24 mouse cellular contexts compared by ENCODE assay signal in genomic region chr2:121723796-121724195, GRCm38 (mm10).
DNase-seq lines count a peak whose midpoint lies in the region; ATAC-seq lines count a peak whose summit lies in the region.
"Had no signal": no experiment of that assay in that cellular context is flagged by ENCODE, and none has a peak within 500 bp of the region (broad histone marks: within the 10 kb centered on the region; RNA-seq: fewer than 3 reads in every experiment).

No protein-coding gene starts in this region.

- WGBS in heart, embryonic 10.5 days = 82% methylated on average over 8 of the region's 8 CpGs
- WGBS in midbrain, embryonic 11.5 days = 86% methylated on average over 8 of the region's 8 CpGs
- WGBS in midbrain, embryonic 13.5 days = 90% methylated on average over 8 of the region's 8 CpGs

- ATAC-seq in frontal cortex, adult (ENCODE audit: low TSS enrichment) = peak; percentile 20; the same call in 1 of the 2 replicates
- no peak for ATAC-seq in midbrain, embryonic 11.5 days (ENCODE audit: low FRiP score)
- no peak for ATAC-seq in midbrain, embryonic 13.5 days
- ATAC-seq: activated CD4-positive, CD25-positive, alpha-beta regulatory T cell, adult 4 months; CD4-positive, CD25-positive, alpha-beta regulatory T cell, adult 4 months; forebrain, embryonic 13.5 days; forebrain, embryonic 15.5 days; Patski had no signal

- H3K9me3 ChIP-seq in heart, embryonic 10.5 days = no peaks in the 10 kb centered on the region
- no peaks in the 10 kb centered on the region for H3K9me3 ChIP-seq in midbrain, embryonic 11.5 days (ENCODE audit: control insufficient read depth, low read length)
- H3K9me3 ChIP-seq in midbrain, embryonic 13.5 days = peaks cover 4% of the 10 kb centered on the region
- H3K9me3 ChIP-seq: embryonic facial prominence, embryonic 10.5 days; embryonic facial prominence, embryonic 12.5 days; forebrain, embryonic 13.5 days; forebrain, embryonic 15.5 days; G1E had no signal

- intact Hi-C loops in heart, postnatal 10 days (cut with DNase I) = no loop called here

- H3K36me3 ChIP-seq in heart, embryonic 10.5 days = no peaks in the 10 kb centered on the region
- no peaks in the 10 kb centered on the region for H3K36me3 ChIP-seq in midbrain, embryonic 11.5 days (ENCODE audit: control insufficient read depth, insufficient read depth, low read length)
- no peaks in the 10 kb centered on the region for H3K36me3 ChIP-seq in midbrain, embryonic 13.5 days
- H3K36me3 ChIP-seq: embryonic facial prominence, embryonic 10.5 days; embryonic facial prominence, embryonic 12.5 days; forebrain, embryonic 15.5 days; G1E had no signal

- no peaks in the 10 kb centered on the region for H3K4me1 ChIP-seq in heart, embryonic 10.5 days
- H3K4me1 ChIP-seq in midbrain, embryonic 11.5 days (ENCODE audit: control insufficient read depth, insufficient read depth, low read length) = no peaks in the 10 kb centered on the region
- H3K4me1 ChIP-seq in midbrain, embryonic 13.5 days (replicated peaks) = peaks cover 5% of the 10 kb centered on the region
- H3K4me1 ChIP-seq: embryonic facial prominence, embryonic 10.5 days; embryonic facial prominence, embryonic 12.5 days; forebrain, embryonic 15.5 days had no signal

- H3K9ac ChIP-seq in midbrain, embryonic 11.5 days (ENCODE audit: low read length) = no peak overlapping the region
- H3K9ac ChIP-seq in midbrain, embryonic 13.5 days (replicated peaks) = no peak overlapping the region
- H3K9ac ChIP-seq: embryonic facial prominence, embryonic 12.5 days; forebrain, embryonic 13.5 days; forebrain, embryonic 15.5 days had no signal

- no peak for DNase-seq in frontal cortex, postnatal 14 days (ENCODE audit: low spot score in 2 of 2)
- DNase-seq in heart, embryonic 10.5 days (ENCODE audit: low spot score) = peak; percentile 33
- no peak for DNase-seq in heart, postnatal 10 days
- DNase-seq in midbrain, embryonic 11.5 days (ENCODE audit: low spot score, missing footprints) = peak; percentile 65
- DNase-seq: adrenal gland, adult 8-10 months; adrenal gland, postnatal 14 days; adrenal gland, postnatal 36 days; B cell, adult 2 months; cerebellum, adult 11-12 months; cerebellum, adult 2 months; cerebellum, adult 9-10 months; cerebellum, postnatal 10 days; cerebellum, postnatal 25 days had no signal

- H3K27ac ChIP-seq in heart, embryonic 10.5 days = no peak overlapping the region
- no peak overlapping the region for H3K27ac ChIP-seq in midbrain, embryonic 11.5 days (ENCODE audit: low read depth, low read length)
- no peak overlapping the region for H3K27ac ChIP-seq in midbrain, embryonic 13.5 days
- H3K27ac ChIP-seq: embryonic facial prominence, embryonic 10.5 days; embryonic facial prominence, embryonic 12.5 days; forebrain, embryonic 13.5 days; forebrain, embryonic 15.5 days had no signal

- no peaks in the 10 kb centered on the region for H3K27me3 ChIP-seq in heart, embryonic 10.5 days (ENCODE audit: insufficient read depth, poor library complexity, severe bottlenecking)
- H3K27me3 ChIP-seq in midbrain, embryonic 11.5 days (ENCODE audit: control insufficient read depth, insufficient read depth, low read length) = no peaks in the 10 kb centered on the region
- no peaks in the 10 kb centered on the region for H3K27me3 ChIP-seq in midbrain, embryonic 13.5 days
- H3K27me3 ChIP-seq: CH12.LX; embryonic facial prominence, embryonic 12.5 days; forebrain, embryonic 13.5 days; forebrain, embryonic 15.5 days had no signal

- no peak overlapping the region for H3K4me3 ChIP-seq in heart, embryonic 10.5 days
- H3K4me3 ChIP-seq in midbrain, embryonic 11.5 days (ENCODE audit: low read depth, low read length) = no peak overlapping the region
- no peak overlapping the region for H3K4me3 ChIP-seq in midbrain, embryonic 13.5 days (replicated peaks)
- H3K4me3 ChIP-seq: embryonic facial prominence, embryonic 10.5 days; embryonic facial prominence, embryonic 12.5 days; forebrain, embryonic 13.5 days; forebrain, embryonic 15.5 days had no signal

- no peak overlapping the region for H3K4me2 ChIP-seq in midbrain, embryonic 11.5 days
- H3K4me2 ChIP-seq in midbrain, embryonic 13.5 days (replicated peaks) = no peak overlapping the region
- H3K4me2 ChIP-seq: embryonic facial prominence, embryonic 12.5 days; forebrain, embryonic 13.5 days; forebrain, embryonic 15.5 days had no signal

Comparison
In these comparisons a context has a peak if more than half of its experiments do, and no peak if none do; other contexts are left out.
1. DNase-seq: peak in heart, embryonic 10.5 days (single experiment) and midbrain, embryonic 11.5 days (single experiment); none in frontal cortex, postnatal 14 days (0 of 2) and heart, postnatal 10 days (0 of 2).